Mouse (Mus musculus): ENCODE data around the gene Zfp866. TPM values are rescaled to one million over a fixed set of nuclear protein-coding genes. Genes with fewer than 3 reads are reported as not detected.

The Zfp866 gene
- 42.7 and 42.8 TPM in 2 replicates for polyA plus RNA-seq (2016; fragmentation: Nextera tagmentation; extraction: Ambion mirVana)

DNA sequence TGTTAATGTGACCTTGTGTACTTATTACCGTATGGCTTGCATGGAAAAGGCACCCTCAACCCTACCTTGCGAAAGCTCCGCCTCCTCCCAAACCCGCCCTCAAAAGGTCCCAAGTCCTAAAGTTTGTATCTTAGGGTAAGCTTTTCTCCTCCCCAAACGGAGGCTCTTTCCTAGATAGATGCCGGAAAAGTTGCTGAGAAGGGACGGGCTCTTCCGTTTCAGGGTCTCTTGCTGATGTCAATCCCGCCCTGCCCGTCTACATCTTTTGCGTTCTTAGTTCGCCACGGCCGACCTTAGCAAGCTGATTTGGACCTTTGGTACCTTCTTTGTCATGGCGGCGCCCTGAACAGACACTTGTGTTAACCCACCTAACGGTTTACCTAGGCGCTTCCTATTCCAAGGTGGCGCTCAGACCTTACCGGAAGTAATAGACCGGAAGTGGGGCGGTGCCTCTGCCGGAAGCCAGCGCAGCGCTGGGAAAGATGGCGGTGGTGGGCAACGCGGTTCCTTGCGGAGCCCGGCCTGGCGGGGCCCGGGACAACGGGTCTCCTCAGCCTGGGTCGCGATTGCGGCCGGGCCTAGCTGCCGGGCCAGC, at the start of gene Zfp866, which contains the start of gene Atp13a1:
Gene Zfp866 (minus strand): TSS at position 406 of the 595 bp plus-strand sequence.
Gene Atp13a1 (plus strand): TSS at position 391 of the 595 bp plus-strand sequence.
- H3K27ac ChIP-seq: peak within 1 kb of the TSS; percentile 81

GRCm38 (mm10) chr8:69837057-69837682, 46.2 kb upstream of the Zfp866 start:
- peaks cover 13% of the 10 kb centered on the region; the same call in 1 of the 2 replicates for H3K36me3 ChIP-seq
- H3K27me3 ChIP-seq: no peaks in the 10 kb centered on the region
- no peak overlapping the region for H3K9ac ChIP-seq
- H3K4me1 ChIP-seq: peaks cover 16% of the 10 kb centered on the region
- no peak overlapping the region for H3K4me2 ChIP-seq (replicated peaks)
- no peak for ATAC-seq (ENCODE audit: low FRiP score)
- no peak overlapping the region for H3K27ac ChIP-seq
- 79% methylated on average over 8 of the region's 8 CpGs for WGBS
- H3K4me3 ChIP-seq: no peak overlapping the region
- no peaks in the 10 kb centered on the region for H3K9me3 ChIP-seq (replicated peaks)

More for the DNA sequence above, at the start of gene Zfp866, which contains the start of gene Atp13a1:
- WGBS: under 1% methylated on average over 37 of the region's 38 CpGs
- Histone ChIP-seq H3K27me3 (no peaks in the 10 kb centered on the region), H3K4me3 (peak within 1 kb of the TSS; percentile 98), H3K9me3 (replicated peaks) (no peaks in the 10 kb centered on the region), H3K4me2 (replicated peaks) (peak within 1 kb of the TSS; percentile 86), H3K4me1 (peaks cover 22% of the 10 kb centered on the region), H3K36me3 (peaks cover 24% of the 10 kb centered on the region), H3K9ac (peak within 1 kb of the TSS; percentile 98)
- peak; percentile 93 for ATAC-seq (ENCODE audit: low FRiP score)

GRCm38 (mm10) chr8:69832298-69832853, 41.4 kb upstream of the Zfp866 start, which contains the start of gene Pbx4:
Gene Pbx4 (plus strand): TSS chr8:69832491.
- under 1% methylated on average over 38 of the region's 38 CpGs for WGBS
- Histone ChIP-seq H3K4me2 (replicated peaks) (peak within 1 kb of the TSS; percentile 84), H3K27me3 (no peaks in the 10 kb centered on the region), H3K9ac (peak within 1 kb of the TSS; percentile 84), H3K9me3 (replicated peaks) (no peaks in the 10 kb centered on the region), H3K27ac (peak within 1 kb of the TSS; percentile 91), H3K4me3 (peak within 1 kb of the TSS; percentile 67), H3K4me1 (peaks cover 21% of the 10 kb centered on the region), H3K36me3 (peaks cover 13% of the 10 kb centered on the region; the same call in 1 of the 2 replicates)
- ATAC-seq (ENCODE audit: low FRiP score): peak; percentile 99

- no peak overlapping the region for H3K9ac ChIP-seq
- WGBS: 94% methylated on average over 12 of the region's 12 CpGs
- no peak for ATAC-seq (ENCODE audit: low FRiP score)
- no peaks in the 10 kb centered on the region for H3K9me3 ChIP-seq (replicated peaks)
- H3K4me2 ChIP-seq (replicated peaks): no peak overlapping the region
- peaks cover 39% of the 10 kb centered on the region for H3K36me3 ChIP-seq
- no peak overlapping the region for H3K27ac ChIP-seq
- no peak overlapping the region for H3K4me3 ChIP-seq
- H3K4me1 ChIP-seq: peaks cover 32% of the 10 kb centered on the region
- no peaks in the 10 kb centered on the region for H3K27me3 ChIP-seq
Measured at GRCm38 (mm10) chr8:69826371-69826770, 35.4 kb upstream of the Zfp866 start.

DNA sequence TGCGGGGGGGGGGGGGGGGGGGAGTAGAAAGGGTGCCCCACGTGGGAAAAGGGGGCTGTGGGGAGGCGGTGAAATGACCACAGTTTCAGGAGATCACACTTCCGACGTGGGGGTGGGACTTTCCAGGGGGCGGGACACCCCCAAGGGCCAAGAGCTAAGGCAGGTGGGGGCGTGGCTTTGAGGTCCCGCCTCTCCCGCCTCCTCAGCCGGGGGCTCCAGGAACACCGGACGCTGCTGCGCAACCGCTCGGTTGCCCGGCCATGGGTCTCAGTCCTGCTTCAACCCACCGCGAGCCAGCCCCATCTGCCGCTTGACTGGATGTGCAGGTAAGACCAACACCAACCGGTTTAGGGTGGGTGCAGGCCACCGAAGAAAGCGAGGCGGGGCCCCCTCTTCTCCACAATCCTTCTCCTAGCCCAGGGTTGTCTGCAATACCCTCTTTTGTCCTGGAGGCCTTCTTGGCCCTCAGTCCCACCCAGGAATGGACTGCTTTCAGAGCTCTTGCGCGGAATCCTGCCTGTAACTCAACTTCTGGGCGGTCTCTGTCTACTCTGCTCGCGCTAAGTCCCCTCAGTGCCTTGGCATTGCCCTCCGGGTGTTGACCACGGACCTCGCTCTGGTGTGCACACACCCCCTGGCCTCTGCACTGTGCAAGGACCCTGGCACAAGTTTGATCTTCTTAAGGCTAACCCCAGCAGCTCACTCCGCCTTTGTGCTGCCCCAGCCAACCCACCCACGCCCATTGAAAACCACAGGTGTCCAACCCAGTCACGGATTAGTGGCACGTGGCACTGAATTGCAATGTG, 31.6 kb upstream of the Zfp866 start, which contains the start of gene Lpar2:
Gene Lpar2 (plus strand): TSS at position 44 of the 806 bp plus-strand sequence.
- Histone ChIP-seq H3K4me2 (replicated peaks) (peak within 1 kb of the TSS; percentile 79), H3K27me3 (no peaks in the 10 kb centered on the region), H3K4me3 (peak within 1 kb of the TSS; percentile 45), H3K9ac (peak within 1 kb of the TSS; percentile 58), H3K9me3 (replicated peaks) (no peaks in the 10 kb centered on the region), H3K27ac (peak within 1 kb of the TSS; percentile 58), H3K36me3 (peaks cover 40% of the 10 kb centered on the region), H3K4me1 (peaks cover 32% of the 10 kb centered on the region)
- under 1% methylated on average over 32 of the region's 35 CpGs for WGBS
- ATAC-seq (ENCODE audit: low FRiP score): peak; percentile 80

GRCm38 (mm10) chr8:69821971-69822385, 31.0 kb upstream of the Zfp866 start:
- WGBS: under 1% methylated on average over 11 of the region's 22 CpGs
- peaks cover 43% of the 10 kb centered on the region for H3K36me3 ChIP-seq
- H3K4me2 ChIP-seq (replicated peaks): peak overlapping the region; percentile 79
- ATAC-seq (ENCODE audit: low FRiP score): peak; percentile 71
- peak overlapping the region; percentile 58 for H3K27ac ChIP-seq
- no peaks in the 10 kb centered on the region for H3K27me3 ChIP-seq
- peaks cover 32% of the 10 kb centered on the region for H3K4me1 ChIP-seq
- H3K9ac ChIP-seq: peak overlapping the region; percentile 58
- H3K9me3 ChIP-seq (replicated peaks): no peaks in the 10 kb centered on the region
- peak overlapping the region; percentile 45 for H3K4me3 ChIP-seq

DNA sequence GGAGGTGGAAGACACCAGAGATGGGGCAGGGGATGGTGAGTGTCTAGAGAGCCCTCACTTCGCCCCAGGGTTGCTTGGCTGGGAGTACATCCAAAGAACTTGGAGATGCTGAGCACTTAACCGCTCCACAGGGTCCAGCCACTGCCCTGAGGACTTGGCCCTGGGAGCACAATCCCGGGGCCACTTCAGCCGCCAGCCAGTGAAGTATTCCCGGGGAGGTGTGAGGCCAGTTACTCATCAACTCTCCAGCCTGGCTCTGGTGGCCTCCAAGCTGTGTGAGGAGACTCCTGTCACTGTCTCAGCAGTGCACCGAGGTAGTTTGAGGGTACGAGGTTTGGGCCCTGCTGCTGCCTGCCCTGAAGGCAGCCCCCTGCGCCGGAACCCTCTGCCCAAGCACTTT, 29.5 kb upstream of the Zfp866 start:
- no peaks in the 10 kb centered on the region for H3K27me3 ChIP-seq
- peaks cover 44% of the 10 kb centered on the region for H3K36me3 ChIP-seq
- H3K27ac ChIP-seq: no peak overlapping the region
- H3K4me2 ChIP-seq (replicated peaks): no peak overlapping the region
- 83% methylated on average over 9 of the region's 9 CpGs for WGBS
- no peak overlapping the region for H3K9ac ChIP-seq
- ATAC-seq (ENCODE audit: low FRiP score): no peak
- peaks cover 32% of the 10 kb centered on the region for H3K4me1 ChIP-seq
- no peak overlapping the region for H3K4me3 ChIP-seq
- no peaks in the 10 kb centered on the region for H3K9me3 ChIP-seq (replicated peaks)

DNA sequence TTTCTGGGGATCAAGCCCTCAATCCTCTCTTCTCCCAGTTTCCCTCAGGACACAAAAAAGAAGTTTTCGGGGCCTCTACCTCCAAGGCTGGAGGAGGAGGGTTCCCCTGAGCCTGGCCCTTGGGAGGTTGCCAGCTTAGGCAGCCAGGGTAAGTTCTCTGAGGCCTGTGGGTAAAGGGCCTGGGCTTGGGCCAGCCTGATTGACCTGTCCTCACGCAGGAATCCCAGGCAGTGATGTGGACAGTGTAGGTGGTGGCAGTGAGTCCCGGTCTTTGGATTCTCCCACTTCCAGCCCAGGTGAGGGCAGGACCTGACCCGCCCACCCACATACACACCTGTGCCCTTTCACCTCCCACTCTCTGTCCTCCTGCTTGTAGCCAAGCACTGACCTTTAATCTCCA, 24.4 kb upstream of the Zfp866 start:
- 97% methylated on average over 4 of the region's 4 CpGs for WGBS
- no peak overlapping the region for H3K27ac ChIP-seq
- no peaks in the 10 kb centered on the region; the same call in 1 of the 2 replicates for H3K9me3 ChIP-seq (replicated peaks)
- no peak overlapping the region for H3K4me3 ChIP-seq
- no peak overlapping the region for H3K9ac ChIP-seq
- no peak for ATAC-seq (ENCODE audit: low FRiP score)
- no peaks in the 10 kb centered on the region for H3K27me3 ChIP-seq
- no peak overlapping the region for H3K4me2 ChIP-seq (replicated peaks)
- H3K4me1 ChIP-seq: no peaks in the 10 kb centered on the region
- H3K36me3 ChIP-seq: peaks cover 65% of the 10 kb centered on the region

DNA sequence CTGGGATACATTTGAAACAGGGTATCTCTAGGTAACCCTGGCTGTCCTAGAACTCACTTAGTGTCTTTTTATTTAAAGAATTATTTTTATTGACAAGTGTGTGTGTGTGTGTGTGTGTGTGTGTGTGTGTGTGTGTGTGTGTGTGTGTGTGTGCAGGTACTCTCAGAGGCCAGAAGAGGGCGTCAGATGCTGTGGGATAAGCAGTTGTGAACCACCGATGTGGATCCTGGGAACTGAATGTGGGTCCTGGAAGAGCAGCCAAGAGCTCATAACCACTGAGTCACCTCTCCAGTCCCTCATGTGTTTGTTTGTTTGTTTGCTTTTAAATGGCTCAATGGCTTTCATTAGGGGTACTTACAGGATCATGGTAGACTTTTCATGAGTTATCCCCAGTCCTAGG, 23.9 kb upstream of the Zfp866 start:
- Histone ChIP-seq H3K27me3 (no peaks in the 10 kb centered on the region), H3K4me3 (no peak overlapping the region), H3K9ac (no peak overlapping the region), H3K4me2 (replicated peaks) (no peak overlapping the region), H3K27ac (no peak overlapping the region), H3K36me3 (peaks cover 65% of the 10 kb centered on the region), H3K4me1 (no peaks in the 10 kb centered on the region), H3K9me3 (replicated peaks) (no peaks in the 10 kb centered on the region; the same call in 1 of the 2 replicates)
- no peak for ATAC-seq (ENCODE audit: low FRiP score)
- WGBS: 100% methylated on average over 2 of the region's 2 CpGs

DNA sequence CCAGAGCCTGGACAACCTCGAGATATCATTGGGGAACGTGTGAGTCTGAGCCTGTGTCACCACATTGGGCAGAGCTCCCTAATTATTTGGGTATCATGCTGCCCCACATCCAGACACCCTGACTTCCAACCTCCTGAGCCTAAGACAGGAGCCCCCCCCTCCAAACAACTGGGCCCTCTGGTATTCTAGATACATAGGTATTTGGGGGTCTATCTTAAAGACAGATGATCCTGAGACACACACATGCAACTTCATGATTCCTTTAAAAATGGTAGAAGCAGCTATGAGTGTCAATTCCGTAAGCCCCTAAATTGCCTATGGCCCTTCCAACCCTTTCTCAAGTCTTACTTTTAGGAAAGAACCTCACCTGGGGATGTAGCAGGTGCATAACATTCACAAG, 18.8 kb upstream of the Zfp866 start:
- ATAC-seq (ENCODE audit: low FRiP score): no peak
- H3K27ac ChIP-seq: no peak overlapping the region
- H3K9ac ChIP-seq: peak overlapping the region; percentile 35; the same call in 1 of the 2 replicates
- no peaks in the 10 kb centered on the region; the same call in 1 of the 2 replicates for H3K9me3 ChIP-seq (replicated peaks)
- H3K4me2 ChIP-seq (replicated peaks): peak overlapping the region; percentile 67
- H3K4me1 ChIP-seq: peaks cover 13% of the 10 kb centered on the region
- 68% methylated on average over 3 of the region's 3 CpGs for WGBS
- peaks cover 58% of the 10 kb centered on the region for H3K36me3 ChIP-seq
- H3K27me3 ChIP-seq: no peaks in the 10 kb centered on the region
- H3K4me3 ChIP-seq: peak overlapping the region; percentile 44; the same call in 1 of the 2 replicates

- peak overlapping the region; percentile 44 for H3K4me3 ChIP-seq
- ATAC-seq (ENCODE audit: low FRiP score): peak; percentile 74
- H3K4me2 ChIP-seq (replicated peaks): peak overlapping the region; percentile 67
- peaks cover 57% of the 10 kb centered on the region for H3K36me3 ChIP-seq
- WGBS: 1% methylated on average over 23 of the region's 23 CpGs
- no peaks in the 10 kb centered on the region for H3K27me3 ChIP-seq
- peaks cover 13% of the 10 kb centered on the region for H3K4me1 ChIP-seq
- H3K9ac ChIP-seq: peak overlapping the region; percentile 62
- peak overlapping the region; percentile 45 for H3K27ac ChIP-seq
- H3K9me3 ChIP-seq (replicated peaks): no peaks in the 10 kb centered on the region
Measured at GRCm38 (mm10) chr8:69808864-69809403, 18.0 kb upstream of the Zfp866 start.
